25 mouse cellular contexts compared by ENCODE assay signal in genomic region chr1:131453335-131453734, GRCm38 (mm10).
A peak's percentile ranks its signal among the peaks of the same experiment; 100 is the strongest.
DNase-seq lines count a peak whose midpoint lies in the region; ATAC-seq lines count a peak whose summit lies in the region.
"Had no signal": no experiment of that assay in that cellular context is flagged by ENCODE, and none has a peak within 500 bp of the region (broad histone marks: within the 10 kb centered on the region; RNA-seq: fewer than 3 reads in every experiment).

No protein-coding gene starts in this region.

- H3K9me3 ChIP-seq in hindbrain, embryonic 16.5 days (ENCODE audit: control insufficient read depth, low read length): no peaks in the 10 kb centered on the region
- no peaks in the 10 kb centered on the region for H3K9me3 ChIP-seq in hindbrain, embryonic 12.5 days (replicated peaks)
- H3K9me3 ChIP-seq in midbrain, embryonic 15.5 days: no peaks in the 10 kb centered on the region
- H3K9me3 ChIP-seq: embryonic facial prominence, embryonic 12.5 days; heart, embryonic 15.5 days; limb, embryonic 15.5 days had no signal

- H3K27ac ChIP-seq in hindbrain, embryonic 16.5 days (ENCODE audit: low read depth, low read length): peak overlapping the region; percentile 29; the same call in 1 of the 2 replicates
- H3K27ac ChIP-seq in hindbrain, embryonic 12.5 days: no peak overlapping the region
- peak overlapping the region; percentile 23 for H3K27ac ChIP-seq in midbrain, embryonic 15.5 days
- H3K27ac ChIP-seq: embryonic facial prominence, embryonic 12.5 days; heart, embryonic 15.5 days; kidney, postnatal 0 days; limb, embryonic 15.5 days; liver, embryonic 14.5 days had no signal

- no peak overlapping the region for H3K4me3 ChIP-seq in hindbrain, embryonic 16.5 days (ENCODE audit: low read length)
- no peak overlapping the region for H3K4me3 ChIP-seq in hindbrain, embryonic 12.5 days
- H3K4me3 ChIP-seq in midbrain, embryonic 15.5 days: no peak overlapping the region
- H3K4me3 ChIP-seq: embryonic facial prominence, embryonic 12.5 days; erythroblast, embryonic 14.5 days; heart, embryonic 15.5 days; limb, embryonic 15.5 days; myocyte had no signal

- WGBS in hindbrain, embryonic 16.5 days: 11% methylated on average over 1 of the region's 1 CpGs
- WGBS in hindbrain, embryonic 12.5 days: 78% methylated on average over 1 of the region's 1 CpGs
- 2% methylated on average over 1 of the region's 1 CpGs for WGBS in midbrain, embryonic 15.5 days

- H3K4me2 ChIP-seq in hindbrain, embryonic 16.5 days (ENCODE audit: low read length): no peak overlapping the region
- no peak overlapping the region for H3K4me2 ChIP-seq in hindbrain, embryonic 12.5 days (replicated peaks)
- H3K4me2 ChIP-seq in midbrain, embryonic 15.5 days: no peak overlapping the region
- H3K4me2 ChIP-seq: embryonic facial prominence, embryonic 12.5 days; heart, embryonic 15.5 days; limb, embryonic 15.5 days; lung, embryonic 14.5 days had no signal

- no peak overlapping the region for H3K9ac ChIP-seq in hindbrain, embryonic 16.5 days (ENCODE audit: low read depth, low read length)
- no peak overlapping the region for H3K9ac ChIP-seq in hindbrain, embryonic 12.5 days
- H3K9ac ChIP-seq in midbrain, embryonic 15.5 days: no peak overlapping the region
- H3K9ac ChIP-seq: embryonic facial prominence, embryonic 12.5 days; heart, embryonic 15.5 days; limb, embryonic 15.5 days; liver, embryonic 14.5 days; lung, embryonic 14.5 days had no signal

- H3K4me1 ChIP-seq in hindbrain, embryonic 16.5 days (ENCODE audit: control insufficient read depth, insufficient read depth, low read depth, low read length): peaks cover 14% of the 10 kb centered on the region
- peaks cover 9% of the 10 kb centered on the region; the same call in 1 of the 2 replicates for H3K4me1 ChIP-seq in hindbrain, embryonic 12.5 days
- H3K4me1 ChIP-seq in midbrain, embryonic 15.5 days: peaks cover 20% of the 10 kb centered on the region
- H3K4me1 ChIP-seq: embryonic facial prominence, embryonic 12.5 days had no signal

- H3K27me3 ChIP-seq in hindbrain, embryonic 16.5 days (replicated peaks; ENCODE audit: control insufficient read depth, insufficient read depth, low read length): no peaks in the 10 kb centered on the region
- H3K27me3 ChIP-seq in hindbrain, embryonic 12.5 days: no peaks in the 10 kb centered on the region
- no peaks in the 10 kb centered on the region for H3K27me3 ChIP-seq in midbrain, embryonic 15.5 days (replicated peaks)
- H3K27me3 ChIP-seq: embryonic facial prominence, embryonic 12.5 days; heart, embryonic 15.5 days; limb, embryonic 15.5 days had no signal

- peak; percentile 69 for DNase-seq in cerebellum, adult 9-10 months
- peak; percentile 61 for DNase-seq in brain, adult 2 months (ENCODE audit: low read depth, low spot score)
- no peak for DNase-seq in layer of hippocampus, postnatal 14 days (ENCODE audit: low spot score in 2 of 2)
- no peak for DNase-seq in layer of hippocampus, postnatal 10 days (ENCODE audit: low spot score in 2 of 2)
- DNase-seq: adrenal gland, postnatal 10 days; cerebellum, adult 11 months; heart, postnatal 36 days; kidney, adult 11 months; layer of hippocampus, adult 9-11 months; left cerebral cortex, postnatal 4 days; lung, embryonic 14.5 days; right cerebral cortex, postnatal 25 days; spleen, adult 18-20 months had no signal

- no peak; the same call in 1 of the 2 replicates for ATAC-seq in cerebellum, adult (ENCODE audit: insufficient number of reproducible peaks, low FRiP score, low TSS enrichment)
- ATAC-seq in hindbrain, embryonic 16.5 days: peak; percentile 45
- ATAC-seq in hindbrain, embryonic 12.5 days (ENCODE audit: low FRiP score): no peak
- peak; percentile 60; the same call in 1 of the 2 replicates for ATAC-seq in midbrain, embryonic 15.5 days (replicated peaks)
- ATAC-seq: activated CD4-positive, CD25-positive, alpha-beta regulatory T cell, adult 4 months had no signal

- H3K36me3 ChIP-seq in hindbrain, embryonic 16.5 days (ENCODE audit: control insufficient read depth, insufficient read depth, low read length): no peaks in the 10 kb centered on the region
- no peaks in the 10 kb centered on the region for H3K36me3 ChIP-seq in hindbrain, embryonic 12.5 days
- no peaks in the 10 kb centered on the region for H3K36me3 ChIP-seq in midbrain, embryonic 15.5 days (replicated peaks)
- H3K36me3 ChIP-seq: embryonic facial prominence, embryonic 12.5 days; heart, embryonic 15.5 days; limb, embryonic 15.5 days had no signal

Comparison
In these comparisons a context has a peak if more than half of its experiments do, and no peak if none do; other contexts are left out.
1. ATAC-seq: peak in hindbrain, embryonic 16.5 days (single experiment) and midbrain, embryonic 15.5 days (single experiment); none in cerebellum, adult (single experiment) and hindbrain, embryonic 12.5 days (single experiment).
2. DNase-seq: peak in cerebellum, adult 9-10 months (single experiment) and brain, adult 2 months (single experiment); none in layer of hippocampus, postnatal 14 days (0 of 2) and layer of hippocampus, postnatal 10 days (0 of 2).